Mouse (Mus musculus): ENCODE results near the gene Cactin. TPM values are rescaled to one million over a fixed set of nuclear protein-coding genes. Genes with fewer than 3 reads are reported as not detected.

Cactin gene
- 42.7 TPM for polyA plus RNA-seq (2017; shearing (Covaris generic))

DNA sequence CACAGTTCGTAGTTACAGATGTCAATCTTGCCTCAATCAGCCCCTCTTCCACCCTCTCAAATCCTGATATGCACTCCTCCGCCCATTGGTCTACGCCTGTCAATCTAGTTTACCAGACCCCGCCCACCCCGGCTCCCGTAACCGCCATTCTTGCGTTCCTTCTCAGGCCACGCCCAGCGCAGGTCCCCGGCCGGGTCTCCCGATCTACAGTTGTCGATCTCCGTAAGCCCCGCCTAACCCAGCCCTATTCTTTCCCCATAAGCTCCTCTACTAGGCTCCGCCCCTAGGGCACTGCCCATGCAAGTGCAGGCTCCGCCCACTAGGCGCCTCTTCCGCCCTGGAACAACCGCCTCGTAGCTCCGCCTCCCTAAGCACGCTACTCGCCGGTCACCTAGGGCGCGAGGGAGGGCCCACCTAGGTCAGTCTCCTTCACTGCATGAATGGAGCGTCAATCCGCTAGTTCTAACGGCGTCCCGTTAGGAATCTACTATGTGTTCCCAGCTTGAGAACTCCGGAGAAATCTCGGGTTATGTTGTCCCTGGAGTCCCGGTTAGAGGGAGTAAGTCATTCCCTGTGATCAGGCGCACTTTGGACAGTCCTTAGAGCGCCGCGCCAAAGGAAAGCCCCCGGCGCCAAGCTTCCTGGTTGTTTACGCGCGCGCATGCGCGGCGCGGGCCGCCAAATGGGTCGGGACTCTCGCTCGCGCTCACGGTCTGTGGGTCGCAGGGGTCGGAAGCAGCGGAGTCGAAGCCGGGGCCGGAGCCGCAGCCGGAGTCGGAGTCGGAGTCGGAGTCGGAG, at the start of gene Cactin:
Gene Cactin, plus strand, starts transcription at position 554 of the 798 bp plus-strand sequence.

DNA sequence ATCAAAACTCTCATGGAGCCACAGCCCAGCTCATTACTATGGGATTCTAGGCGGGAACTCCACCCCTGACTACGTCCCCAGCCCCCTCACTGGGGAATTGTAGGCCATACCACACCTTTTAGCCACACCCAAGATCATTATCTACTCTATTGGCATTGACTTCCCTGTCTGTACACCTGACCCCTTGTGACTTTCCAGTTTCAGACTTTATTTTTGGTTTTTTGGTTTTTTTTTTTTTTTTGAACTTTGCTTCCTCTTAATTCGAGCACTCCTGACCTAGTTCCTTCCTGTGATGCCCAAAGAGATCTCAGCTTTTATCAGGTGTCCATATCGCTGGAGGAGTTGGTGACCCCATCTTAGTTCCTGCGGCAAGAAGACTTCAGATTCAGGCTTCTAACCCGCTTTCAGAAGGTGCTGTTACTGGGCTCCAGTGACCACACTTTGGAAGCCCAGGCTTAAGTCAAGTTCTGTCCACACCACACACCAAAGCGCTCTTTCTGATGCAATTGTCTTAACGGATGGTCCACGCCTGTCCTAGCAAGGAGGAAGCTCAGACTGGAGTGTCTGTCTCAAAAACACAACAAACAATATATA, 29.3 kb upstream of the Cactin start, which contains the start of gene Tjp3:
Gene Tjp3, minus strand, starts transcription at position 71 of the 594 bp plus-strand sequence.

DNA sequence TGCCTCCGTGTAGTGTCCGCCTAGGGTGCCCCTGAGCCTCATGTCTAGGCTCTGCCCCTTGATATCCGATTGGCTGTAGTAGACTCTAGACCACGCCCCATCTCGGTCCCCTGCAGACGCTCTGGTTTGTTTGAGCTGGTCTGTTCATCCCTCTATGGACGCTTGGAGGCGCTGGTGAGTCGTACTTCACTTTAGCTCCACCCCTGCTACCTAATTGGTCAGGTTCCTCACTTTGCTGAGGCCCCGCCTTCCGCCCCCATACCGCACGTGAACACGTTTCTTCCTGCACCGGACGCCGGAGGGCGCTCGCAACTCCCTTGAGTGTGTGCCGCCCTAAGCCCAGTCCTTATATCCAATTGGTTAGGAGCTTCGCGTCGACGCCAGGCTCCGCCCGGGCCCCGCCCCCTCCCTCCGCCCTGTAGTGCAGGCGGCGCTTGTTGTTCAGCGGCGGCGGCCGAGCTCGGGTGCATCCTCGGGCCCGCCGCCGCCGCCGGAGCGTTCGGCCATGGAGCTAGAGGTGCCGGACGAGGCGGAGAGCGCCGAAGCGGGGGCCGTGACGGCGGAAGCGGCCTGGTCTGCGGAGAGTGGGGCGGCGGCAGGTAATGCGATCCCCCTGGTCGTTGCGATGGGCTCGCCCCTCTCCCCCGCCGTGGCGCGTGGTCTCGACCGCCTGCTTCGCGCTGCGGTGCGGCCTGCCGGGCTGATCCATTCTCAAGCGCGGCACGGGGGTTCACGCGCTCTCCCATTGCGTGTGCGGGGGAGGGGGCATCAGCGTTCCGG, 28.2 kb upstream of the Cactin start, which contains the start of gene Pip5k1c:
Gene Pip5k1c, plus strand, starts transcription at position 410 of the 780 bp plus-strand sequence.

DNA sequence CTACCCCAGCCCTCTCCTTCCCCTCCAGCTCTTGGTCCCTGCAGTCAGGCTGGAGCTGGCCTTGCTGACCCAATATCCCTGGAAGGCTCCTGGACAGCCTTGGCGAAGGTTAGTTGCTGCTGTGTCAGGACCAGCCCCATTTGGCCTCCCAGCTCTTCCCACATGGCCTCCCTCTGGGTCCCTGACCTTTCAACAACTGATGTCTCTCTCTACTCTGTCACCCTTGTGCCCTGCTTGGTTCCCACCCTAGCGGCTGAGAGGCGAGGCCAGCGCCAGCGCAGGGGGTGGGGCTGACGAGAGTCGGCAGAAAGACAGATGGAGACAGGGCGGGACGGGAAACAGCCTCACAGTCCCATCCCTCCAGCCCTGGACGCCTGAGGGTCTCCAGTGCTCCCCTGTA, 7.5 kb downstream of the Cactin start, which contains the start of gene Tbxa2r:
Gene Tbxa2r, plus strand, starts transcription at position 346 of the 400 bp plus-strand sequence.

DNA sequence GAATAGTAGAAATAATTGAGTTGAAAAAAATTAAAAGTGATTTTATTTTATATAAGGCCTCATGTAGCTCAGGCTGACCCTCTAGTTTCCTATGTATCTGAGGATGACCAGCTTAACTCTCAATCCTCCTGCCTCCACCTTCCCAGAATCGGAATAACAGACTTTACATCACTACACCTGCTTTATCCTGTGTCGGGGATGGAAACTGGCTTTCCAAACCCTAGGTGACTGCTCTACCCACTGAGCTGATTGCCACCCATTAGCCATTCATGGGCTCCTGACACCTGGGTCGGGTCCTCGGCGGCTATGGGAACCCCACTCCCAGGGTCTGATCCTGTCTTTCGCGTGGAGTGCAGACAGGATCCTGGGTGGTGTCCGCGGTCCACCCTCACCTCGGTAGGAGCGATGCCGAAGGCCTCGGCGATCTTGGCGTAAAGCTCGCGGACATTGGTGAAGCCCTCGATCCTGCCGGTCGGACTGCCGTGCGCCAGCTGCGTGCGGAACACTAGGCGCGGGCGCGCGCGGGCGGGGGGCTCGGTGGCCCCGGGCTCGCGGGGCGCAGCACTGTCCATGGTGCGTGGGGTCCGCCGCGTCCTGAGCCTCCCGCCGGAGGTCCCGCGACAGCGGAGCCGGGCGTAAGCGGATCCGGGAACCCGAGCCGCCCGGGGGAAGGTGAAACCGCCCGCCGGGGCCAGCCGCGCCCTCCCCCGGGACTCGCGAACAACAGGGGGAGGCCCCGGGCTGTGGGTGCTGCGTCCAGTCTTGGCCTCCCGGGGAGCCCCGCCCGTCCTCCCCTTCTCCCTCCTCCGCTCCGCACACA, 22.0 kb downstream of the Cactin start, which contains the start of gene Gipc3:
Gene Gipc3, minus strand, starts transcription at position 581 of the 820 bp plus-strand sequence.

DNA sequence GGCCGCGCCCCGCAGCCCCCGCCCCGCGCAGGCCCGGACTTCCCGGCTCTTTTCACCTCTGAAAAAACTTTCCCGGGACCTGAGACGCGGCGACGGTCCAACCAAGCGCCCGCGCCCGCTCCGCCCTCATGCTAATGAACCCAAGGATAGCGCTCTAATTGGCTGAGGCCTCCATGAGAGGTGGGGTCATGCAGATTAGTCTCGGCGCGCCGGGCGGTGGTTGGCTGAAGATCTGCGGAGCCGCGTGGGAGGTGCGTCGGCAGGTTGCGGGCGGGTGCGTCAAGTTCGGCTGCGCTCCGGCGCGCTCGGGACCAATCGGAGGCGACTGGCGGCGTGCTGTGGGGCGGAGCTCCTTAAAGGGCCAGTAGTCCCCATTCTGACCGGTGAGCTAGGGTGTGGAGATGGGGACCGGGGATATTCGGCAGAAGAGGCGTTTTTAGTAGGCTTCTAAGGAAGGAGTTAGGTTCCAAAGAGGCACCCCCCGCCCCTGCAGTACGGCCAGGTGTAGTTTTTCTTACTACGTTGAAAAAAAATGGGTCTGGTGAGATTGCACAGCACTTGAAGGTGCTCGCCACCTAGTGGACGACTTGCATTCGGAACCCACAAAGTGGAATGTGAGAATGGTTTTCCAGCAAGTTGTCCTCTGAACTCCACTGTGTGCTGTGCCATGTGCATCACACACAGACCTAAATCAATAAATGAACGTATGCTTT, 29.6 kb downstream of the Cactin start, which contains the start of gene Hmg20b:
Gene Hmg20b, minus strand, starts transcription at position 130 of the 713 bp plus-strand sequence.

DNA sequence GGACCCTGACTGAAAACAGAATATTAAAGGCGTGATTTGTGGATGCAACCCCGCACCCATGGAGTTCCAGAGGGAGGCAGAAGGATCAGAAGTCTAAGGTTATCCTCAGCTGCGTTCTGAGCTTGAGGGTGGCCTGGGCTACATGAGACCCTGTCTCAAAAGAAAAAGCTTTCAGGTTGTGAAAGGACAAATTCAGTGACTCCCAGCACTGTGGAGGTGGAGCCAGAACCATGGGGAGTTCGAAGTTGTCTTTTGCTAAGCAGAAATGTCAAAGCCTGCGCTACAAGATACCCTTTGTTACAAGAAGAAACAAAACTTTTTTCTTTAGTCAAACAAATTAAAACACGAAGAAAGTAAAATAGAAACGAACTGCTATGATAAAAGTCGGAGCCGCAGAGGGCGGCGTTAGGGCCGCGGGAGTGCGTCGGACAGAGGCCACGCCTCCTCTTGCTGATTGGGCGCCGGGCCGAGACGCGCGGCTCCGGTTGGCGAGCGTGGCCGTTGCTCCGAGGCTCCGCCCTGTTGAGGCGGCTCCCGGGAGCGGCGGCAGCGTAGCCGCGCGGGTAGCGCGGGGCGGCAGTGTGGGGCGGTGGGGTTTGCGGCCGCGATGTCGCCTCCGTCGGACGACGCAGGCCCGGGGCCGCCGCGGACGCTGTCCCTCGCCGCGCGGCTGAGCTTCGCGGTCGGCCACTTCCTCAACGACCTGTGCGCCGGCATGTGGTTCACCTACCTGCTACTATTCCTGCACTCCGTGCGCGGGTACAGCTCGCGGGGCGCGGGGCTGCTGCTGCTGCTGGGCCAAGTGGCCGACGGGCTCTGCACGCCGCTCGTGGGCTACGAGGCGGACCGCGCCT, 36.3 kb downstream of the Cactin start, which contains the start of gene Mfsd12:
Gene Mfsd12, plus strand, starts transcription at position 501 of the 854 bp plus-strand sequence.

DNA sequence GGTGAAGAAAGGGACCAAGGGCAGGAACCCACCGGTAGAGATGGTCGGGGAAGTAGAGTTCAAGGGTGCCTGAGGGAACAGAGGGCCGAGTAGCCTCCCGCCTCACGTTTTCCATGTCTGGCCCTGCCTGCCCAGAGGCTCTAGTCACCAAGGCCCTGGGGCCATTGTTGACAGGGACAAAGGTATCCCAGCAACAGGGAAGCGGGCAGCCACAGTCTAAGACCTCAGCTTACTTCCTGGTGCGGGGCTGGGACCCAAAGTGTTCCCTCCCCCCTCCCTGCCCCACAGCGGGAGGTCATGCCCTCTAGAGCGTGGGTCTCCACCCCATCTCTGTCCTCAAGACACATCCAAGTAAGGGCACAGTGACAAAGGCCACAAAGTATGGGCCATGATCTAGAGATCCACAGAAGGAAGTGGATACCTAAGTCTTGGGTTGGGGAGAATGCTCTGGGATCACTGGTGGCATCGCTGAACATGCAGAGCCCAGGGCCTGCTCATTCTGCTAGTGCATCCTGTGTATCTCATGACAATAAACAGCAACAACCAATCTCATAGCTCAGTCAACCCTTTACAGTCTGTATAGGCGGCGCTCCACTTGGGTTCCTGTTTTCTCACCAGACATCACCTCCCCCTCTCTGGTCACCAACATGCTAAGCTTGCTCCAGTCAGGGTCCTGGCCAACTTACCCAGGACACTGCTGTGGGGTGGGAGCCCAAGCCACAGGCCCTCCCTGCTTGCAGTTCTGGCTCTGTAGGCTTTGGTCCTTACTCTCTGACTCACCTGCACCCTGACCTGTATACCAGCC, 45.0 kb downstream of the Cactin start, which contains the start of gene 4930404N11Rik:
Gene 4930404N11Rik, minus strand, starts transcription at position 145 of the 805 bp plus-strand sequence.

Other genes starting within 250 kb of the Cactin start
- not detected for gene Creb3l3, start 222.2 kb upstream of the Cactin start, polyA plus RNA-seq (2017; shearing (Covaris generic))
- 139 TPM for gene Map2k2, start 215.2 kb upstream of the Cactin start, polyA plus RNA-seq (2017; shearing (Covaris generic))
- 79.6 TPM for gene Zbtb7a, start 185.9 kb upstream of the Cactin start, polyA plus RNA-seq (2017; shearing (Covaris generic))
- gene Pias4, start 153.2 kb upstream of the Cactin start, polyA plus RNA-seq (2017; shearing (Covaris generic)) = 35.9 TPM
- gene Eef2, start 144.5 kb upstream of the Cactin start, polyA plus RNA-seq (2017; shearing (Covaris generic)) = 829 TPM
- gene Dapk3, start 138.1 kb upstream of the Cactin start, polyA plus RNA-seq (2017; shearing (Covaris generic)) = 82.9 TPM
- gene 4930442H23Rik, start 137.3 kb upstream of the Cactin start, polyA plus RNA-seq (2017; shearing (Covaris generic)) = 0.32 TPM
- gene Nmrk2, start 119.1 kb upstream of the Cactin start, polyA plus RNA-seq (2017; shearing (Covaris generic)) = 0.76 TPM
- gene Atcay, start 90.3 kb upstream of the Cactin start, polyA plus RNA-seq (2017; shearing (Covaris generic)) = 3.1 TPM
- 4.9 TPM for gene Zfr2, start 87.9 kb upstream of the Cactin start, polyA plus RNA-seq (2017; shearing (Covaris generic))
- 20.1 TPM for gene Matk, start 68.2 kb upstream of the Cactin start, polyA plus RNA-seq (2017; shearing (Covaris generic))
- gene Mrpl54, start 54.2 kb upstream of the Cactin start, polyA plus RNA-seq (2017; shearing (Covaris generic)) = 136 TPM
- gene Apba3, start 54.1 kb upstream of the Cactin start, polyA plus RNA-seq (2017; shearing (Covaris generic)) = 37.0 TPM
- gene Tjp3, start 29.5 kb upstream of the Cactin start, polyA plus RNA-seq (2017; shearing (Covaris generic)) = 11.5 TPM
- 88.8 TPM for gene Pip5k1c, start 28.1 kb upstream of the Cactin start, polyA plus RNA-seq (2017; shearing (Covaris generic))
- 15.1 TPM for gene Tbxa2r, start 7.6 kb downstream of the Cactin start, polyA plus RNA-seq (2017; shearing (Covaris generic))
- gene Gipc3, start 22.2 kb downstream of the Cactin start, polyA plus RNA-seq (2017; shearing (Covaris generic)) = not detected
- 28.3 TPM for gene Hmg20b, start 29.4 kb downstream of the Cactin start, polyA plus RNA-seq (2017; shearing (Covaris generic))
- 1.8 TPM for gene Mfsd12, start 36.4 kb downstream of the Cactin start, polyA plus RNA-seq (2017; shearing (Covaris generic))
- gene 4930404N11Rik, start 44.7 kb downstream of the Cactin start, polyA plus RNA-seq (2017; shearing (Covaris generic)) = 0.84 TPM
- 49.3 TPM for gene Fzr1, start 57.4 kb downstream of the Cactin start, polyA plus RNA-seq (2017; shearing (Covaris generic))
- gene Dohh, start 63.3 kb downstream of the Cactin start, polyA plus RNA-seq (2017; shearing (Covaris generic)) = 49.7 TPM
- gene Gm48551, start 63.4 kb downstream of the Cactin start, polyA plus RNA-seq (2017; shearing (Covaris generic)) = 5.1 TPM
- not detected for gene Gm48552, start 67.9 kb downstream of the Cactin start, polyA plus RNA-seq (2017; shearing (Covaris generic))
- gene Smim24, start 71.9 kb downstream of the Cactin start, polyA plus RNA-seq (2017; shearing (Covaris generic)) = 1.4 TPM
- 13.3 TPM for gene Nfic, start 134.5 kb downstream of the Cactin start, polyA plus RNA-seq (2017; shearing (Covaris generic))
- not detected for gene Celf5, start 161.6 kb downstream of the Cactin start, polyA plus RNA-seq (2017; shearing (Covaris generic))
- 110 TPM for gene Ncln, start 175.3 kb downstream of the Cactin start, polyA plus RNA-seq (2017; shearing (Covaris generic))
- gene S1pr4, start 179.0 kb downstream of the Cactin start, polyA plus RNA-seq (2017; shearing (Covaris generic)) = 65.6 TPM
- gene Gna15, start 203.1 kb downstream of the Cactin start, polyA plus RNA-seq (2017; shearing (Covaris generic)) = 122 TPM
- gene Gna11, start 224.1 kb downstream of the Cactin start, polyA plus RNA-seq (2017; shearing (Covaris generic)) = 11.6 TPM
- gene Aes, start 238.4 kb downstream of the Cactin start, polyA plus RNA-seq (2017; shearing (Covaris generic)) = 883 TPM

Measured in effector memory CD4-positive, alpha-beta T cell, adult 7 months (primary cell).